Mouse (Mus musculus) splenic B cell, adult 2 months (primary cell): ENCODE data around the gene Rab11fip4.

Experiments
- DNase-seq: peaks from one replicate; pipeline ENCODE4 v3.0.0-alpha.2; 2011; ENCODE audit warnings: low read depth, low spot score
- H3K27me3 ChIP-seq: 2 replicates; pipeline ENCODE4 v1.6.1; 2012; ENCODE audit warnings: mild to moderate bottlenecking, low read length, moderate library complexity, mixed read lengths; ENCODE audit not compliant: control insufficient read depth, poor library complexity, insufficient read depth, severe bottlenecking
- H3K36me3 ChIP-seq: 2 replicates; pipeline ENCODE4 v1.6.1; 2012; ENCODE audit warnings: mild to moderate bottlenecking, low read length, moderate library complexity, mixed read lengths; ENCODE audit not compliant: control insufficient read depth, poor library complexity, insufficient read depth, severe bottlenecking

Rab11fip4 gene

GRCm38 (mm10) chr11:79633366-79633765 lies 42.4 kb downstream of the Rab11fip4 start:
- no peaks in the 10 kb centered on the region for H3K36me3 ChIP-seq
- H3K27me3 ChIP-seq, result no peaks in the 10 kb centered on the region
- DNase-seq, result no peak

DNA sequence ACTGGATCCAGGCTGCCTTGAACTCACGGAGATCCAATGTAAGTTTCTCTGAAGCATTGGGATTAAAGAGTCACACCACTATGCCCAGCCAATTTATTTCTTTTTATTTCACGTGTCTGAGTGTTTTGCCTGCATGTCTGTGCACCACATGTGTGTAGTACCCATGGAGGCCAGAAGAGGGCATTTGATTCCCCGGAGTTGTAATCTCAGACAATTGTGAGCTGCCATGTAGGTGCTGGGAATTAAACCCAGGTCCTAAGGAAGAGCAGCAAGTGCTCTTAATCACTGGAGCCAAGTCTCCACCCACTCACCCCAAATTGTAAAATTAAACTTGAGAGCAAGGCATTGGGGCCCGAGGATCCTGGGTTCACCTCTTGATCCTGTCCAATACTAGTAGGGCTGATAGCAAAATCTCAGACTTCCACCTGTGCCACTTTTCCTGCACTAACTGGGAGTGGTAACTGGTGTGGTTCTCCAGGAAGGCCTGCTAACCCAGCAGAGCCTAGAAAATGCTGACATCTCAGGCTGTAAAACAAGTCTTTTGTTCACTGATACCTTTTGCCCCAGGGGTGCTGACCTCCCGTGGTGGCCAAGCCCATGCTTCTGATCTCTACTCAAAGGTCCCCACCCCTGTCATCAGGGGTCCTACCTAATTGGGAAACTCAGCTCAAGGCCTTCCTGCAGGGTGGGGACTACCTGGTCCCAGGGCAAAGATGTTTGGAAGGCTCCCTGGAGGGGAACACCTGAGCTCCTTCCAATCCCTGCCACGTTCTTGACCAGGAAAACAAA lies 44.8 kb downstream of the Rab11fip4 start:
- Histone ChIP-seq H3K27me3 (no peaks in the 10 kb centered on the region), H3K36me3 (no peaks in the 10 kb centered on the region)
- DNase-seq, result no peak

GRCm38 (mm10) chr11:79636481-79636880 lies 45.5 kb downstream of the Rab11fip4 start:
- H3K27me3 ChIP-seq, result no peaks in the 10 kb centered on the region
- no peak for DNase-seq

GRCm38 (mm10) chr11:79638691-79639090 lies 47.7 kb downstream of the Rab11fip4 start:
- H3K36me3 ChIP-seq, result no peaks in the 10 kb centered on the region
- DNase-seq, result no peak
- no peaks in the 10 kb centered on the region for H3K27me3 ChIP-seq

More at GRCm38 (mm10) chr11:79636481-79636880, 45.5 kb downstream of the Rab11fip4 start:
- no peaks in the 10 kb centered on the region for H3K36me3 ChIP-seq

DNA sequence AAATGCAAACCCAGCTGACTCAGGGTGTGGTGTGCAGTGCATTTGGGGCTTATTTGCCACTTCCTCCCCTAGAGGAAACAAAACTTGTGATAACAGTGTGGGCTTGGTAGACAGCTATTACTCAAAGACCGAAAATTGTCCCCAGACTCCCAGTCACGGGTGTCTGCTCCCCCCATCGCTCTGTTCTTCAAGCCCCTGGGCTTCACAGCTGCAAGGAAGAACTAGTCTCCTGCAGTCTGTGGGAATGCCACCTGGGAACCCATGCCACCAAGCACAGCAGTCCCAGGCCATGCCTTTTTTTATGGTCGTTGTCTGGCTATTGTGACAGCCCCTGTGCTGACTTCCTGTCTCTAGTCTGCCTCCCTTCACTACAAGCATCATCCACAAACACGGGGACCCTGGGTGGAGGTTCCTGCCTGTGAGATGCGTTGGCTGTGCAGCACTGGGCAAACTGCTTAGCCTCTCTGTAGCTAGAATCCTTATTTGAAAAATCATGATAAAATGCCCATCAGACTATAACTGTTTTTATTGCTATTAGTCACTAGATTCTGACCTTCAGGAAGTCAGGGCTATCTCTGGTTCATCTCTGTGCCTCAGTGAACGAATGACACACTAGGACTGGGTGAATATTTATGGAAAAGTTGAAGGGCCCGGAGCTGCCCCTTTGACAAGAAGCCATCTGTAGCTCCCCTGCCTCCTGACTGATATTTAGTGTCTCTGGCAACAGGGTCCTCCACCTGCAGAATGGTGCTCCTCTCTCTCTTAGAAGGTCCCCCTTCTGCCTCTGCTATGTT lies 50.1 kb downstream of the Rab11fip4 start:
- Histone ChIP-seq H3K27me3 (no peaks in the 10 kb centered on the region), H3K36me3 (no peaks in the 10 kb centered on the region)
- peak; percentile 32 for DNase-seq

DNA sequence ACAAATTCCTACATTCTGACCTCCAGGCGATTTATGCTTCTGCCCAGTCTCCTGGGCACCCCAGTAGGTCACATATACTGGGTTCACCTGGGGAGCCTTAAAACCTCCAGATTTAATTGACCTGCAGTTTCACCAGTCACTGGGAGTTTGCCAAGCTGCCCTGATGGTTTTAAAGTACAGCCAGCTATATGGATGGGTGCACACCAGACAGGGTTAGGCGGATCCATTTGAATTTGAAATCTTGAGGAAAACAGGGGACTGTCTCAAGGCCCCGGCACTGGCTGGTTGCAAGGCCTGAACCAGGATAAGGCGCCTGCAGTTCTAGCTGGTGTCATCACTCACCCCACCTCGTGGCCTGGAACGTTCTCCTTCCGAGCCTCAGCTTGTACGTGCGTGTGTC lies 52.7 kb downstream of the Rab11fip4 start:
- Histone ChIP-seq H3K36me3 (no peaks in the 10 kb centered on the region), H3K27me3 (no peaks in the 10 kb centered on the region)
- DNase-seq, result no peak

GRCm38 (mm10) chr11:79644717-79645191 lies 53.7 kb downstream of the Rab11fip4 start:
- DNase-seq, result no peak
- Histone ChIP-seq H3K27me3 (no peaks in the 10 kb centered on the region), H3K36me3 (no peaks in the 10 kb centered on the region)

DNA sequence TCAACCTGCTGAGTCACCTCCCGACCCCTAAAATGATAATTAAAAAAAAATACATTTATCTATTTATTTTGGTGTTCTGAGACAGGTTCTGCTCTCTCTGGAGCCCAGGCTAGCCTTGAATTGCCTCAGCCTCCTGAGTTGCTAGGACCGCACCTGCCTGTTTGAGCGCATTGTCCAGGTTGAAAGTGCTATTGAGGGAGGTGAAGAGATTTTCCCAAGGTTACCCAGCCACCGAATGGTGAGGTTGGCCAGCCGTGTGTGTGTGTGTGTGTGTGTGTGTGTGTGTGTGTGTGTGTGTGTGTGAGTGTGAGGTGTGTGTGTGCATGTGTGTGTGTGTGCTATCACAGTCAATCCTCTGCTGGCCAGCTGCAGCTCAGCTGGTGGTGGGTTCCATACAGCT lies 55.0 kb downstream of the Rab11fip4 start:
- Histone ChIP-seq H3K36me3 (no peaks in the 10 kb centered on the region), H3K27me3 (no peaks in the 10 kb centered on the region)
- DNase-seq, result no peak

DNA sequence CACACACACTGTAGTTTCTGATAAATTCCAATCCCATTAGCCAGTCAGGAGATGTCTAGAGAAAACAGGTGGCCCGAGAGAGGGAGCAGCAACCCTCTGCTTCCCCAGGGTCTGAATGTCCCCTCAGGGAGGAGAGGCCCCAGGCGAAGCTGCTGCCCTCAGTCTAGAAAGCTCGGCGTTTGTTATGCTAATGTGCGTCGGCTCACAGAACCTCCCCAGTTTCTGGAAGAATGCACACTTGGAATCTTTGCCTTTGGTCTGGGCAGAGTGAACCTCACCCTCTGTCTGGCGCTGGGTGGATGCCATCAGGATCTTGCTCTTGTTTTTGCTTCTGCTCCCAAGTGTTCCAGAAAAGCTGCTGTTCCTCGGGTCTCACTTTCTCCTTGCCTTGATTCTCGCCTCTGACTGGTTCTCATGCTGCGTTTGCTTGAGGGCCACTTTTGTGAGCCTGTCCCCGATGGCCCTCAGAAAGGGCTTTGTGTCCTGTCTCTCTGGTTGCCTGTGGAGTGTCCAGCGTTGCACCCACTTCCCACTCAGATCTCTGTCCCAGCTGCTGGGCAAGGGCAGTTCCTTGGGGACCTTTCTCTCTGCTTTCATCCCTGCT lies 55.6 kb downstream of the Rab11fip4 start:
- no peak for DNase-seq
- H3K36me3 ChIP-seq, result no peaks in the 10 kb centered on the region
- no peaks in the 10 kb centered on the region for H3K27me3 ChIP-seq

GRCm38 (mm10) chr11:79647071-79647501 lies 56.1 kb downstream of the Rab11fip4 start:
- Histone ChIP-seq H3K36me3 (no peaks in the 10 kb centered on the region), H3K27me3 (no peaks in the 10 kb centered on the region)
- DNase-seq, result no peak

DNA sequence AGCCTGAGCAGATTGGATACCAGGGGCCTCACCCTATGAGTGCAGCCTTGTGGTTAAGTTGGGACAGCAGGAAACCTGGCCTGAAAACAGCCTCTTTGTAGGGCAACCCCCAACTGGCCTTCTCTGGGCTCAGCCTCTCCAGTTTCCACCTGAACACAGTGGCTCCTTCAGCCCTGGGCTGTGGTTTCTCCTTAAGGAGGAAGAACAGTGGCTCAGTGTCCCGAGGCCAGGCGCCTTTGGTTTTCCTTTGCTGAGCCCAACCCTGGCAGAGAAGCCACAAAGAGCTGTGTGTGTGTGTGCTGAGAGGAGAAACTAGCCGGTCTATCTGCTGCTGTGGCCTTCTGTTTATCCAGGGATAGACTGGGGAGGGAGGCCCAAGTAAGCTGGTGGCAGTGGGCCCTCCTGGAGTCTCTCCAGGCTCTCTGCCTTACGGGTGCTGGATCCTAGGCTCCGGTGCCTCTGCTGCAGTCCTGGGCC lies 59.4 kb downstream of the Rab11fip4 start:
- no peak for DNase-seq
- H3K36me3 ChIP-seq, result no peaks in the 10 kb centered on the region
- H3K27me3 ChIP-seq, result no peaks in the 10 kb centered on the region

GRCm38 (mm10) chr11:79652257-79652656 lies 61.2 kb downstream of the Rab11fip4 start:
- H3K27me3 ChIP-seq, result no peaks in the 10 kb centered on the region
- DNase-seq, result no peak
- no peaks in the 10 kb centered on the region for H3K36me3 ChIP-seq

- H3K27me3 ChIP-seq, result no peaks in the 10 kb centered on the region
- H3K36me3 ChIP-seq, result no peaks in the 10 kb centered on the region
- DNase-seq, result peak; percentile 45
Observed at GRCm38 (mm10) chr11:79652921-79653575, 62.0 kb downstream of the Rab11fip4 start.

DNA sequence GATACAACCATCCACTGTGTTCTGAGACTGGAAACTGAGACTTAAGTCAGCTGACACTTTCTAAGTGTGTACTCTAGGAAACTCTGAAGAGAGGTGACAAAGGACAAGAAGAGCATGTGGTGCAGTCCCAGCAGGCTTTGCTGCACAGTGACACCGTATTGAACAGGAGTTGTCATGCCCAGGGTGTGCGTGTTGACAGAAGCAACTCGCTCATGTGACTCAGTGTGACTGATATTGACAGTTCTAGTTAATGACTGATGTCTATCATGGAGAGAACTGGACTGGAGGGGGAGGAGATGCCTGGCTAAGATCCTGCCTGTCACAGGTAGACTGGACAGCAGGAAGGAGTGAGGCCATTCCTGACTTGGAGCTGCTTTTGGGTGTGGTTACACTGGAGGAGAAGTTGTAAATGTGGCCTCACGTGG lies 63.4 kb downstream of the Rab11fip4 start:
- H3K27me3 ChIP-seq, result no peaks in the 10 kb centered on the region
- no peaks in the 10 kb centered on the region for H3K36me3 ChIP-seq
- no peak for DNase-seq
